Mouse (Mus musculus): ENCODE data around the gene Zdhhc25. TPM values are rescaled to one million over a fixed set of nuclear protein-coding genes. Genes with fewer than 3 reads are reported as not detected.

The Zdhhc25 gene
- polyA plus RNA-seq, 1 experiment from 2014 or later, result not detected

DNA sequence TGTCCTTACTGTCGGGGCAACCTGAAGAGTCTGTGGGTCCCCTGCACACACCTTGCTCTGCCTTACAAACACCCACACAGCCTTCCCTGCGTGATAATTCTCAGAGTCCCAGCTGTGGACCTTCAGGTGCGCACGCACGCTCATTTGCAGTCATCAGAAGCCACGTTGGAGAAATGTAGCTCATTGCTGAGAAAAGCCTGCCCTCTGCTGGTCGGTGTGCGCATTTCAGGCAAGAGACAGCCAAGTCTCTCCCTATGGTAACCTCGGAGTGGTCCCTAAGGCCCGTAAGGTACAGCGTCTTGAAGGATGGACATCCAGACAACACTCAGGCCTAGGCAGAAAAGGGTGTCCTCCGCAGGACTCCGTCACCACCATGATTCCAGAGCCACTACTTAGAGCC lies 50.9 kb downstream of the Zdhhc25 start:
- WGBS (ENCODE audit: insufficient replicate concordance), result 27% methylated on average over 13 of the region's 13 CpGs
- H3K4me3 ChIP-seq, result no peak overlapping the region
- ATAC-seq, result no peak

More for the DNA sequence above, 50.9 kb downstream of the Zdhhc25 start:
- no peaks in the 10 kb centered on the region for H3K9me3 ChIP-seq (replicated peaks)
- no peaks in the 10 kb centered on the region; the same call in 1 of the 2 replicates for H3K27me3 ChIP-seq (replicated peaks)
- no peaks in the 10 kb centered on the region for H3K4me1 ChIP-seq
- no peak overlapping the region for H3K9ac ChIP-seq
- no peaks in the 10 kb centered on the region for H3K36me3 ChIP-seq
- no peak overlapping the region for H3K27ac ChIP-seq
- H3K4me2 ChIP-seq, result no peak overlapping the region

Other genes starting within 250 kb of the Zdhhc25 start
- 8.2 and 8.9 TPM in 2 replicates for gene Brd1, start 133.9 kb downstream of the Zdhhc25 start, polyA plus RNA-seq (2016; fragmentation: Nextera tagmentation; extraction: Ambion mirVana)
- gene Zbed4, start 151.4 kb downstream of the Zdhhc25 start, polyA plus RNA-seq (2016; fragmentation: Nextera tagmentation; extraction: Ambion mirVana), result 16.5 and 17.6 TPM in 2 replicates
- 6.9 and 7.6 TPM in 2 replicates for gene Alg12, start 219.0 kb downstream of the Zdhhc25 start, polyA plus RNA-seq (2016; fragmentation: Nextera tagmentation; extraction: Ambion mirVana)
- 61.1 and 68.6 TPM in 2 replicates for gene Creld2, start 219.3 kb downstream of the Zdhhc25 start, polyA plus RNA-seq (2016; fragmentation: Nextera tagmentation; extraction: Ambion mirVana)

Data from liver, embryonic 12.5 days (tissue).